Mouse (Mus musculus) hematopoietic multipotent progenitor cell, adult 10-12 weeks (in vitro differentiated cells): Measurements from ENCODE around the gene Banf1. TPM values are rescaled to one million over a fixed set of nuclear protein-coding genes. Genes with fewer than 3 reads are reported as not detected.

Experiments used
- polyA plus RNA-seq: library from polyadenylated mRNA; stranded (reverse); fragments of >175 nt; gene quantifications from 2 replicates; pipeline ENCODE4 v1.2.3, GENCODE M21; 2012; ENCODE audit warnings: low replicate concordance

Gene Banf1
- polyA plus RNA-seq, result 60.4 and 65.3 TPM in 2 replicates

DNA sequence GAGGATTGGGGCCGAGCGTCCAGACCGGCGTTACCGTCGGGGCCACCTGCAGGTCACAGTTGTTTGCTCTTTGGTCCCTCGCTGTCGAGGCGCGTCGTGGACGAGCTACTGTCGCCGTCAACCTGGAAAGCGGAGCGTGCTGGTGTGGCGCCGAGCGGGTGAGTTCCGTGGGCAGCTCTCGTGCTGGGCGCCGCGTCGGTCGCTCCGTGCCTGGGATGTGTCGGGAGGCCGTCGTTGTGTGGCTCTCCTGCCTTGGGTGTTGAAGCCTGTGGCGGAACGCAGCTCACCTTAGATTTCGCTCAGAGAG is at the start of gene Banf1:
Banf1 (minus strand) TSS at position 116 of the 307 bp plus-strand sequence.

GRCm38 (mm10) chr19:5402293-5402692 is 35.3 kb upstream of the Banf1 start, which contains the start of gene Tsga10ip:
Gene Tsga10ip (minus strand): TSS chr19:5402526.

DNA sequence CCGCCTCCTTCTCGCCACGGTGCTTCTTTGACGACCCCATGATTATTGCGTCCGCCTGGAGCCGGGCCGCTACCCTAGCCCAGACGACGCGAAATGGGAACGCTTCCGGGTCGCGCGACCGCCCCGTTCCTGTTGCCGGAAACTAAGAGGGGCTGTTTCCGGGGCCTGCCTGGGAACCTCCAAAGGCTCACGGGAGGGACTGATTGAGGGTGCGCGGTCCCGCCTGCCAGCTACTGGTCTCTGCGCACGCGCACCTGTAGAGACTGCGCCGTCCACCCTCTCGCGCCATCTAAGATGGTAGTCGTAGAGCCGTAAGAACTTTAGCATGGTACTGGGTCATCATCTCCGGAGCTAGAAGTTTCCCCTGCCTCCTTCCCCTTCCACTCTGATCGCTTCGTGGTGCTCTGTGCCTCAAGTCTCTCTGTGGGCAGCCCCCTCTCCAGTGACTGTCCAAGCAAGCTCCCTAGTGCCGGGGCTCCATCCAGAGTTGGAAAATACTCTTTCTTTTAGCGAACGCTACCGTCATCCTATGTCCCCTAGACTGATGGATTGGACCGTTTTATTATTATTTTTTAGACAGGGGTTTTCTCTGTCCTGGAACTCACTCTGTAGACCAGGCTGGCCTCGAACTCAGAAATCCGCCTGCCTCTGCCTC is 21.7 kb upstream of the Banf1 start, which contains the start of gene Sart1:
Sart1 (minus strand) TSS at position 116 of the 655 bp plus-strand sequence.

GRCm38 (mm10) chr19:5366175-5367052 is 554 bp downstream of the Banf1 start, which contains the start of gene Eif1ad:
Gene Eif1ad (plus strand): TSS chr19:5366741.

DNA sequence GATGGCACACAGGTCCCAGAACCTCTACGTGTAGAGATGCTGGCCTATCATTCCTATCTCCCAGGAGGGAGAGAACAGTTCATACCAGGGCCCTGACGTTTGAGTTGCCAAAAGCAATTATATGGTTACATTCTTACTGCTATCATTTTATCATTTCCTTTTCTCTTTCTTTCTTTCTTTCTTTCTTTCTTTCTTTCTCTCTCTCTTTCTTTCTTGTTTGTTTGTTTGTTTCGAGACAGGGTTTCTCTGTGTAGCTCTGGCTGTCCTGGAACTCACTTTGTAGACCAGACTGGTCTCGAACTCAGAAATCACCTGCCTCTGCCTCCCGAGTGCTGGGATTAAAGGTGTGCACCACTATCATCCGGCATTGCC is 17.5 kb downstream of the Banf1 start, which contains the start of gene Cst6:
Cst6 (minus strand) TSS at position 73 of the 372 bp plus-strand sequence.

DNA sequence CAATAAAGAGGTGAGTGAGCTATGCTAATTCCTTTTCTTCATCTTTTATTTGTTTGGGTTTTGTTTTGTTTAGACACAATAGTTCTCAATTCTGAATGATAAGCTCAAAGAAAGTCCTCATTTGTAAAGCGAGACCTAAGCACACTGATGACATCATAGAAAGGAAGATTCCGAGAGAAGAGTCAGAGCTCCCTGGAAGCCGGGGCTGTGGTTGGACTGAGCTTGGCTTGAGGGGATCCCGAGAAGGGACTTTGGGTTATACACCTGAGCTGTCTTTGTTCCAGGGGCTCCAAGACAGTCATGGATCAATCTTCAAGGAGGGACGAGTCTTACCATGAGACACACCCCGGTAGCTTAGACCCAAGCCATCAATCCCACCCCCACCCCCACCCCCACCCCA is 31.5 kb downstream of the Banf1 start, which contains the start of gene Catsper1:
Catsper1 (plus strand) TSS at position 301 of the 400 bp plus-strand sequence.

Other genes starting within 250 kb of the Banf1 start
- gene Klc2, start 248.6 kb downstream of the Banf1 start, polyA plus RNA-seq, result 56.4 and 62.5 TPM in 2 replicates
- 58.7 and 139 TPM in 2 replicates for gene Pacs1, start 94.0 kb downstream of the Banf1 start, polyA plus RNA-seq
- 305 and 456 TPM in 2 replicates for gene Sf3b2, start 71.7 kb downstream of the Banf1 start, polyA plus RNA-seq
- not detected in 2 replicates for gene Gal3st3, start 68.8 kb downstream of the Banf1 start, polyA plus RNA-seq
- not detected in 2 replicates for gene Catsper1, start 31.4 kb downstream of the Banf1 start, polyA plus RNA-seq
- gene Cst6, start 17.6 kb downstream of the Banf1 start, polyA plus RNA-seq, result 0.84 TPM in 1 of 2 replicates, not detected in the other
- gene Eif1ad, start 427 bp downstream of the Banf1 start, polyA plus RNA-seq, result 22.5 and 33.0 TPM in 2 replicates
- 110 and 179 TPM in 2 replicates for gene Sart1, start 21.5 kb upstream of the Banf1 start, polyA plus RNA-seq
- 0.49 and 0.58 TPM in 2 replicates for gene Tsga10ip, start 35.4 kb upstream of the Banf1 start, polyA plus RNA-seq
- 303 and 479 TPM in 2 replicates for gene Drap1, start 57.8 kb upstream of the Banf1 start, polyA plus RNA-seq
- gene AI837181, start 58.0 kb upstream of the Banf1 start, polyA plus RNA-seq, result 107 and 177 TPM in 2 replicates
- 0.48 and 1.9 TPM in 2 replicates for gene Fosl1, start 80.4 kb upstream of the Banf1 start, polyA plus RNA-seq
- 10.9 and 19.5 TPM in 2 replicates for gene Ccdc85b, start 90.7 kb upstream of the Banf1 start, polyA plus RNA-seq
- gene Fibp, start 93.4 kb upstream of the Banf1 start, polyA plus RNA-seq, result 31.3 and 343 TPM in 2 replicates
- 5.4 and 7.6 TPM in 2 replicates for gene Ctsw, start 101.3 kb upstream of the Banf1 start, polyA plus RNA-seq
- 0.41 and 1.7 TPM in 2 replicates for gene Efemp2, start 106.8 kb upstream of the Banf1 start, polyA plus RNA-seq
- gene Mus81, start 121.2 kb upstream of the Banf1 start, polyA plus RNA-seq, result 61.7 and 62.0 TPM in 2 replicates
- gene Cfl1, start 123.3 kb upstream of the Banf1 start, polyA plus RNA-seq, result 1,270 and 1,994 TPM in 2 replicates
- 0.41 and 1.1 TPM in 2 replicates for gene 1700020D05Rik, start 136.6 kb upstream of the Banf1 start, polyA plus RNA-seq
- 3.6 and 8.4 TPM in 2 replicates for gene Snx32, start 143.4 kb upstream of the Banf1 start, polyA plus RNA-seq
- gene Ovol1, start 193.5 kb upstream of the Banf1 start, polyA plus RNA-seq, result not detected in 2 replicates
- 50.2 and 53.5 TPM in 2 replicates for gene Ap5b1, start 200.9 kb upstream of the Banf1 start, polyA plus RNA-seq
- gene Rnaseh2c, start 234.7 kb upstream of the Banf1 start, polyA plus RNA-seq, result 126 and 206 TPM in 2 replicates
- gene Kat5, start 243.1 kb upstream of the Banf1 start, polyA plus RNA-seq, result 74.4 and 113 TPM in 2 replicates